Mouse (Mus musculus) MEL-GATA-1-ER (cell line): Measurements from ENCODE around the gene Il1rapl1.

Source experiments
- DNase-seq: peaks from one replicate; pipeline ENCODE4 v3.0.0-alpha.2; 2012; ENCODE audit warnings: low read depth; ENCODE audit errors: extremely low read depth

Il1rapl1 gene

GRCm38 (mm10) chrX:87655644-87656043, 459.8 kb downstream of the Il1rapl1 start:
- DNase-seq, result peak; percentile 20

GRCm38 (mm10) chrX:87600914-87601313, 514.5 kb downstream of the Il1rapl1 start:
- DNase-seq, result peak; percentile 13

GRCm38 (mm10) chrX:87507997-87508396, 607.4 kb downstream of the Il1rapl1 start:
- DNase-seq, result no peak

- no peak for DNase-seq
Measured at GRCm38 (mm10) chrX:87502604-87503003, 612.8 kb downstream of the Il1rapl1 start.

GRCm38 (mm10) chrX:87483416-87483815, 632.0 kb downstream of the Il1rapl1 start:
- DNase-seq, result no peak

- DNase-seq, result peak; percentile 65
Measured at GRCm38 (mm10) chrX:87238191-87238590, 877.3 kb downstream of the Il1rapl1 start.

GRCm38 (mm10) chrX:87225280-87225679, 890.2 kb downstream of the Il1rapl1 start:
- no peak for DNase-seq

- DNase-seq, result no peak
Measured at GRCm38 (mm10) chrX:87002296-87002695, 1113.1 kb downstream of the Il1rapl1 start.

GRCm38 (mm10) chrX:86955126-86955525, 1160.3 kb downstream of the Il1rapl1 start:
- no peak for DNase-seq

GRCm38 (mm10) chrX:86954614-86955013, 1160.8 kb downstream of the Il1rapl1 start:
- DNase-seq, result no peak

GRCm38 (mm10) chrX:86950940-86951339, 1164.5 kb downstream of the Il1rapl1 start:
- no peak for DNase-seq

- DNase-seq, result peak; percentile 41
Measured at GRCm38 (mm10) chrX:86949112-86949511, 1166.3 kb downstream of the Il1rapl1 start.

- no peak for DNase-seq
Measured at GRCm38 (mm10) chrX:86854835-86855234, 1260.6 kb downstream of the Il1rapl1 start.

GRCm38 (mm10) chrX:86808218-86808617, 1307.2 kb downstream of the Il1rapl1 start:
- DNase-seq, result no peak

GRCm38 (mm10) chrX:86802725-86803124, 1312.7 kb downstream of the Il1rapl1 start:
- DNase-seq, result no peak

GRCm38 (mm10) chrX:86728803-86729202, 1386.6 kb downstream of the Il1rapl1 start:
- DNase-seq, result no peak
